Mouse (Mus musculus): Measurements from ENCODE around the gene Slc22a15. TPM values are rescaled to one million over a fixed set of nuclear protein-coding genes. Genes with fewer than 3 reads are reported as not detected.

The Slc22a15 gene
- polyA plus RNA-seq, 1 experiment from 2014 or later: 4.1 TPM

- ATAC-seq (ENCODE audit: low FRiP score, low TSS enrichment) (no peak), DNase-seq (ENCODE audit: low spot score) (no peak)
- H3K27ac ChIP-seq (replicated peaks): no peak overlapping the region
- no peaks in the 10 kb centered on the region for H3K36me3 ChIP-seq (ENCODE audit: control insufficient read depth, insufficient read depth, low read length)
- H3K4me1 ChIP-seq (replicated peaks; ENCODE audit: control insufficient read depth, insufficient read depth): peaks cover 3% of the 10 kb centered on the region; the same call in 1 of the 2 replicates
- no peak overlapping the region for H3K4me2 ChIP-seq (replicated peaks; ENCODE audit: low read depth)
- WGBS: 90% methylated on average over 9 of the region's 9 CpGs
- no peaks in the 10 kb centered on the region for H3K27me3 ChIP-seq (ENCODE audit: control insufficient read depth, insufficient read depth, low read length)
- H3K4me3 ChIP-seq (ENCODE audit: low read depth, low read length): no peak overlapping the region
- no peak overlapping the region for H3K9ac ChIP-seq (ENCODE audit: low read length)
- H3K9me3 ChIP-seq (ENCODE audit: control insufficient read depth, low read length): no peaks in the 10 kb centered on the region
- peak; percentile 43 for TF ChIP-seq CTCF (IDR thresholded peaks at IDR 0.05; ENCODE audit: low read depth)
- TF ChIP-seq EP300 (optimal IDR thresholded peaks at IDR 0.05): no peak
Observed at GRCm38 (mm10) chr3:101839327-101839726, 84.9 kb downstream of the Slc22a15 start.

GRCm38 (mm10) chr3:101836971-101837370, 87.3 kb downstream of the Slc22a15 start:
- H3K9ac ChIP-seq (ENCODE audit: low read length): no peak overlapping the region
- peak overlapping the region; percentile 73 for H3K27ac ChIP-seq (replicated peaks)
- no peaks in the 10 kb centered on the region for H3K9me3 ChIP-seq (ENCODE audit: control insufficient read depth, low read length)
- ATAC-seq (ENCODE audit: low FRiP score, low TSS enrichment) (no peak), DNase-seq (ENCODE audit: low spot score) (no peak)
- no peak overlapping the region for H3K4me3 ChIP-seq (ENCODE audit: low read depth, low read length)
- H3K36me3 ChIP-seq (ENCODE audit: control insufficient read depth, insufficient read depth, low read length): no peaks in the 10 kb centered on the region
- H3K4me2 ChIP-seq (replicated peaks; ENCODE audit: low read depth): no peak overlapping the region
- H3K27me3 ChIP-seq (ENCODE audit: control insufficient read depth, insufficient read depth, low read length): no peaks in the 10 kb centered on the region
- peaks cover 3% of the 10 kb centered on the region; the same call in 1 of the 2 replicates for H3K4me1 ChIP-seq (replicated peaks; ENCODE audit: control insufficient read depth, insufficient read depth)
- WGBS: 71% methylated on average over 3 of the region's 3 CpGs
- TF ChIP-seq EP300 (optimal IDR thresholded peaks at IDR 0.05) (no peak), CTCF (IDR thresholded peaks at IDR 0.05; ENCODE audit: low read depth) (no peak)

DNA sequence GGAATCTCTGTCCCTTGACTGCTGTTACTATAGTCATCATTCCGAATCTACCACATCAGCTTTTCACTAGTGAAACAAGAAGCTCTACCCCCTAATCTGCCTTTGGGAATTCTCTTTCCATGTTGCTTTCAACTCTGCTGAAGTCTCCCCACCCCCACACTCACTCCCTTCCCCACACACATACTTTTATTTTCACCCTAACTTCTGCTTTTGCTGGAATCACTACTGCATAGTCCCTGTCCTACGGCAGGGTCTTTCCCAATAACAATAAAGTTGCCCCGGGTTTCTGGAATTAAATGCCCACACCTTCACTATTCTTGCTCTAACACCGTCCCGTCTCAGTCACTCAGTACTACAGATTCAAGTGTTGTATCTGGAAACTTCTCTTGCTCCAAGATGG, 87.7 kb downstream of the Slc22a15 start:
- ATAC-seq (ENCODE audit: low FRiP score, low TSS enrichment): no peak
- H3K27ac ChIP-seq (replicated peaks): peak overlapping the region; percentile 73

GRCm38 (mm10) chr3:101836045-101836444, 88.2 kb downstream of the Slc22a15 start:
- Histone ChIP-seq H3K4me2 (replicated peaks; ENCODE audit: low read depth) (peak overlapping the region; percentile 23), H3K27me3 (ENCODE audit: control insufficient read depth, insufficient read depth, low read length) (no peaks in the 10 kb centered on the region), H3K27ac (replicated peaks) (peak overlapping the region; percentile 73)

More for the DNA sequence above, 87.7 kb downstream of the Slc22a15 start:
- peaks cover 3% of the 10 kb centered on the region; the same call in 1 of the 2 replicates for H3K4me1 ChIP-seq (replicated peaks; ENCODE audit: control insufficient read depth, insufficient read depth)
- 0 out of 2 replicates have a peak overlapping the region, but pooled peaks have one; percentile 23 for H3K9ac ChIP-seq (ENCODE audit: low read length)
- TF ChIP-seq EP300 (optimal IDR thresholded peaks at IDR 0.05) (no peak), CTCF (IDR thresholded peaks at IDR 0.05; ENCODE audit: low read depth) (no peak)
- no peaks in the 10 kb centered on the region for H3K36me3 ChIP-seq (ENCODE audit: control insufficient read depth, insufficient read depth, low read length)
- H3K4me2 ChIP-seq (replicated peaks; ENCODE audit: low read depth): peak overlapping the region; percentile 23
- no peak overlapping the region for H3K4me3 ChIP-seq (ENCODE audit: low read depth, low read length)
- no peaks in the 10 kb centered on the region for H3K9me3 ChIP-seq (ENCODE audit: control insufficient read depth, low read length)
- no peak for DNase-seq (ENCODE audit: low spot score)
- whole genome bisulfite sequencing: 66% methylated on average over 5 of the region's 5 CpGs
- H3K27me3 ChIP-seq (ENCODE audit: control insufficient read depth, insufficient read depth, low read length): no peaks in the 10 kb centered on the region

DNA sequence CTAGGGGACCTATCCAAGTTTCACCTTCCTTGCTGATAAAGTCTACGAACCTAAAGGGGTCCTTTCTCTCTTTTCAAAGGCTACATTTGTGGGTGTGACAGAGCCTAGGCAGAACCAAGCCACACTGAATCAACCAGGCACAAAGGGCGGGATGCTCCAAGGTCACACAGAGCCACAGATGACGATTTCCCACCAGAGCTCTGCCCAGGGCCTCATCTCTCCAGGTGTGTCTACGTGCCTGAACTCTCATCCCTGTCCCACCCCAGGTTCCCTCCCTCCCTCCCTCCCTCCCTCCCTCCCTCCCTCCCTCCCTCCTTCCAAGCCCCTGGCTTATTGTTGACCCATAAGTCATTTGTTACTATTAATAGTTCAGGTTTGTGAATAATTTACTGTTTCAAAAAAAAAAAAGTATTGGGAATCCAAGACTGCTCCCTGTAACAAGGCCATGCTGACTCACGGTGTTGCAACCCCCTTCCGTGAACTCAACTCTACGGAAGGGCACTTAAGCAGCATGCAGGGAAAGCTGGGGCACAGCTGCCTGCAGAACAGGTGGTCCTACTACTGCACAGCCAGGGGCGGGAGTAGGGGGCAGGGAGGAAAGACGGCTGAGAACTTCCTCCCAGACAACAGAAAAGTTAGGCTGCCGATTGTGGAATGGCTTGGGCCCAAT, 92.9 kb downstream of the Slc22a15 start:
- 22% methylated on average over 10 of the region's 10 CpGs for WGBS
- DNase-seq (ENCODE audit: low spot score) (peak; percentile 63), ATAC-seq (ENCODE audit: low FRiP score, low TSS enrichment) (peak; percentile 71)
- no peak for TF ChIP-seq CTCF (IDR thresholded peaks at IDR 0.05; ENCODE audit: low read depth)
- no peak for TF ChIP-seq EP300 (optimal IDR thresholded peaks at IDR 0.05)
- no peaks in the 10 kb centered on the region for H3K36me3 ChIP-seq (ENCODE audit: control insufficient read depth, insufficient read depth, low read length)
- H3K4me2 ChIP-seq (replicated peaks; ENCODE audit: low read depth): no peak overlapping the region
- no peak overlapping the region for H3K4me3 ChIP-seq (ENCODE audit: low read depth, low read length)
- H3K27me3 ChIP-seq (ENCODE audit: control insufficient read depth, insufficient read depth, low read length): no peaks in the 10 kb centered on the region
- H3K9ac ChIP-seq (ENCODE audit: low read length): no peak overlapping the region
- no peaks in the 10 kb centered on the region for H3K9me3 ChIP-seq (ENCODE audit: control insufficient read depth, low read length)
- H3K27ac ChIP-seq (replicated peaks): peak overlapping the region; percentile 45; the same call in 1 of the 2 replicates
- H3K4me1 ChIP-seq (replicated peaks; ENCODE audit: control insufficient read depth, insufficient read depth): peaks cover under 1% of the 10 kb centered on the region; the same call in 1 of the 2 replicates

More at GRCm38 (mm10) chr3:101836045-101836444, 88.2 kb downstream of the Slc22a15 start:
- H3K36me3 ChIP-seq (ENCODE audit: control insufficient read depth, insufficient read depth, low read length): no peaks in the 10 kb centered on the region
- H3K9ac ChIP-seq (ENCODE audit: low read length): 0 out of 2 replicates have a peak overlapping the region, but pooled peaks have one; percentile 23
- DNase-seq (ENCODE audit: low spot score) (peak; percentile 88), ATAC-seq (ENCODE audit: low FRiP score, low TSS enrichment) (peak; percentile 89)
- H3K9me3 ChIP-seq (ENCODE audit: control insufficient read depth, low read length): no peaks in the 10 kb centered on the region
- H3K4me3 ChIP-seq (ENCODE audit: low read depth, low read length): no peak overlapping the region
- peaks cover 3% of the 10 kb centered on the region; the same call in 1 of the 2 replicates for H3K4me1 ChIP-seq (replicated peaks; ENCODE audit: control insufficient read depth, insufficient read depth)
- WGBS: 1% methylated on average over 8 of the region's 8 CpGs
- TF ChIP-seq CTCF (IDR thresholded peaks at IDR 0.05; ENCODE audit: low read depth) (no peak), EP300 (optimal IDR thresholded peaks at IDR 0.05) (no peak)
